ENCODE assay signal across 30 mouse cellular contexts in genomic region chr2:70816939-70817338, GRCm38 (mm10).
"Had no signal": no experiment of that assay in that cellular context is flagged by ENCODE, and none has a peak within 500 bp of the region (broad histone marks: within the 10 kb centered on the region; RNA-seq: fewer than 3 reads in every experiment).

No protein-coding gene starts in this region.

- ATAC-seq: liver, embryonic 12.5 days; liver, postnatal 0 days; lung, postnatal 0 days; midbrain, embryonic 13.5 days; midbrain, embryonic 15.5 days had no signal

- H3K9ac ChIP-seq: limb, embryonic 12.5 days; limb, embryonic 13.5 days; limb, embryonic 15.5 days; liver, embryonic 12.5 days; liver, embryonic 13.5 days; liver, embryonic 14.5 days; liver, embryonic 15.5 days; liver, postnatal 0 days; lung, embryonic 14.5 days; lung, embryonic 15.5 days; midbrain, embryonic 12.5 days; midbrain, embryonic 13.5 days; midbrain, embryonic 15.5 days had no signal

- H3K36me3 ChIP-seq: limb, embryonic 10.5 days; limb, embryonic 12.5 days; limb, embryonic 13.5 days; limb, embryonic 15.5 days; lung, embryonic 15.5 days; midbrain, embryonic 10.5 days; midbrain, embryonic 12.5 days; midbrain, embryonic 13.5 days; midbrain, embryonic 15.5 days had no signal

- H3K4me3 ChIP-seq: left cerebral cortex, adult 2 months; limb, embryonic 10.5 days; limb, embryonic 12.5 days; limb, embryonic 13.5 days; limb, embryonic 15.5 days; liver, embryonic 12.5 days; liver, embryonic 13.5 days; liver, embryonic 15.5 days; lung, embryonic 15.5 days; megakaryocyte, embryonic 14.5 days; midbrain, embryonic 10.5 days; midbrain, embryonic 12.5 days; midbrain, embryonic 13.5 days; midbrain, embryonic 15.5 days; myocyte had no signal

- H3K27me3 ChIP-seq: limb, embryonic 12.5 days; limb, embryonic 13.5 days; limb, embryonic 15.5 days; liver, embryonic 12.5 days; liver, embryonic 13.5 days; liver, embryonic 15.5 days; lung, embryonic 15.5 days; megakaryocyte, embryonic 14.5 days; midbrain, embryonic 12.5 days; midbrain, embryonic 13.5 days; midbrain, embryonic 15.5 days had no signal

- H3K27ac ChIP-seq: left cerebral cortex, adult 2 months; limb, embryonic 10.5 days; limb, embryonic 12.5 days; limb, embryonic 13.5 days; limb, embryonic 15.5 days; liver, embryonic 12.5 days; liver, embryonic 13.5 days; liver, embryonic 14.5 days; liver, embryonic 15.5 days; lung, embryonic 15.5 days; macrophage; midbrain, embryonic 10.5 days; midbrain, embryonic 12.5 days; midbrain, embryonic 13.5 days; midbrain, embryonic 15.5 days had no signal

- H3K9me3 ChIP-seq: limb, embryonic 10.5 days; limb, embryonic 12.5 days; limb, embryonic 13.5 days; limb, embryonic 15.5 days; liver, embryonic 12.5 days; liver, embryonic 13.5 days; liver, embryonic 15.5 days; lung, embryonic 15.5 days; megakaryocyte, embryonic 14.5 days; midbrain, embryonic 10.5 days; midbrain, embryonic 12.5 days; midbrain, embryonic 13.5 days; midbrain, embryonic 15.5 days had no signal

- H3K4me2 ChIP-seq: limb, embryonic 12.5 days; limb, embryonic 13.5 days; limb, embryonic 15.5 days; liver, embryonic 11.5 days; liver, embryonic 12.5 days; liver, embryonic 13.5 days; liver, embryonic 15.5 days; lung, embryonic 14.5 days; lung, embryonic 15.5 days; midbrain, embryonic 12.5 days; midbrain, embryonic 13.5 days; midbrain, embryonic 15.5 days had no signal

- DNase-seq: left cerebral cortex, postnatal 4 days; liver; liver, embryonic 13.5 days; liver, postnatal 0 days; lung, adult 18-20 months; lung, adult 2 months; lung, embryonic 14.5 days; lung, postnatal 10 days; lung, postnatal 14 days; lung, postnatal 36 days; lung, postnatal 4 days; midbrain, embryonic 14.5 days had no signal
